Mouse (Mus musculus): Measurements from ENCODE around the gene Angptl6. TPM values are rescaled to one million over a fixed set of nuclear protein-coding genes. Genes with fewer than 3 reads are reported as not detected.

Angptl6 gene
- total RNA-seq, 2 experiments from 2014 or later: 1.7 to 1.8 TPM

DNA sequence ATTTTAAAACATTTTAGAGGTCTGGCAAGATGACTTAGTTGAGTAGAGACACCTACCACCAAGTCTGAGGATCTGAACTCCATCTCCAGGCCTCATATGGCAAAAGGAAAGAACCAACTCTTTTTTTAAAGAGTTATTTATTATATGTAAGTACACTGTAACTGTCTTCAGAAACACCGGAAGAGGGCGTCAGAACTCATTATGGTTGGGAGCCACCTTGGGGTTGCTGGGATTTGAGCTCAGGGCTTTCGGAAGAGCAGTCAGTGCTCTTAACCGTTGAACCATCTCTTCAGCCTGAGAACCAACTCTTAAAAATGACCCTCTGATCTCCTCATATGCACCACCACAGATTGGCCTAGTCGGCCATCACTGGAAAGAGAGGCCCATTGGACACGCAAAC is 7.7 kb upstream of the Angptl6 start:
- intact Hi-C loops (cut with DNase I): no loop called here
- no peak for DNase-seq

GRCm38 (mm10) chr9:20886563-20886962 is 7.0 kb upstream of the Angptl6 start:
- intact Hi-C loops (cut with DNase I): no loop called here
- DNase-seq: no peak

DNA sequence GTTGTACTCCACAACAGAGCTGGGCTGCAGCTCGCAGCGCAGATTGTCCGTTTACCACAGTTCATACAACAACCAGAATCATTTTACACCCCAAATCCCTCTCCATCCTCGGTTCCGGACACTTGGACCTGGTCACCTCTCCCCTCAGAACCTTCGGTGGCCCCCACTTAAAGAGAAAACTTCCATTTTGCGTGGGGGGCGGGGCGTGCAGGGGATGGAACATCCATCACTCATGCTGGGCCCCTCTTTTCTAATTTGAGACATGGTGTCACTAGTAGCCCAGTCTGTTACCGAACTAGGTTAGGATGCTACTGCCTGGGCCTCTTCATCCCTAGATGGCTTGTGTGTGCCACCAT is 839 bp downstream of the Angptl6 start:
- DNase-seq: no peak
- intact Hi-C loops (cut with DNase I): no loop called here

GRCm38 (mm10) chr9:20878041-20878709 is 1.4 kb downstream of the Angptl6 start:
- intact Hi-C loops (cut with DNase I): no loop called here

GRCm38 (mm10) chr9:20877118-20878040 is 2.1 kb downstream of the Angptl6 start:
- no peak for DNase-seq
- intact Hi-C loops (cut with DNase I): no loop called here

More at GRCm38 (mm10) chr9:20878041-20878709, 1.4 kb downstream of the Angptl6 start:
- DNase-seq: peak; percentile 100

DNA sequence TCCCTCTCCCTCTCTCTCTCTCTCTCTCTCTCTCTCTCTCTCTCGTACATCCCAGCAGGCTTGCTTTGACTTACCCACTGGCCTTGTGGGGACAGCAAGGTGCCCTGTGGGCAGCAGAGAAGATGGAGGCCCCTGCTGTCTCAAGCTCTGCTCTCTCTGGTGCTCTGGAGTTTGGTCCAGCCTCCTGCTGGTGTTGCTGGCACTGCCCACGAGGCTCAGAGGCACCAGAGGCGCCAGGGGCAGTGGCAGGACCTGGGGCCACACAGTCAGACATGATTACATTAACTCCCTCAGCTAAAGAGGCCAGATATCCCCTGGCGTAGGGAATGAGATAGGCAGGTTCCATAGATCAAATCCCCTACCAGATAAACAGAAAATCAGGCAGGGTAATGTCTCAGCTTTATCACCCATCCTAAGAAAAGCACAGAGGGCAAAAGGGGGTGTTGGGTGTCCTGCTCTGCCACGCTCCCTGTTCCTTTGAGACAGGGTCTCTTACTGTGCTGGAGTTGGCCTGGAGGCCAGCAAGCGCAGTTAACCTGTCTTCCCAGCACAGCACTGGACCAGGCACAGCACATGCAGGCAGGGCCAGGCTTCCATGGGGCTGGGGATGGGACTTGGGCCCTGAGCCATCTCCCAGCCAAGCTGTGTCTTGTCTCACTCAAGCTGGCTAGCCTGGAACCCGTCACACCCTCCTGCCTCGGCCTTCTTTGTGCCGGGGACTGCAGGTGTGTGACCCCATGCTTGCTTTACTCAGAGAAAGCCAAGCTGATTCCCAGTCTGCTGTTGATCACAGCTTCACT is 3.0 kb downstream of the Angptl6 start:
- intact Hi-C loops (cut with DNase I): no loop called here
- DNase-seq: no peak

DNA sequence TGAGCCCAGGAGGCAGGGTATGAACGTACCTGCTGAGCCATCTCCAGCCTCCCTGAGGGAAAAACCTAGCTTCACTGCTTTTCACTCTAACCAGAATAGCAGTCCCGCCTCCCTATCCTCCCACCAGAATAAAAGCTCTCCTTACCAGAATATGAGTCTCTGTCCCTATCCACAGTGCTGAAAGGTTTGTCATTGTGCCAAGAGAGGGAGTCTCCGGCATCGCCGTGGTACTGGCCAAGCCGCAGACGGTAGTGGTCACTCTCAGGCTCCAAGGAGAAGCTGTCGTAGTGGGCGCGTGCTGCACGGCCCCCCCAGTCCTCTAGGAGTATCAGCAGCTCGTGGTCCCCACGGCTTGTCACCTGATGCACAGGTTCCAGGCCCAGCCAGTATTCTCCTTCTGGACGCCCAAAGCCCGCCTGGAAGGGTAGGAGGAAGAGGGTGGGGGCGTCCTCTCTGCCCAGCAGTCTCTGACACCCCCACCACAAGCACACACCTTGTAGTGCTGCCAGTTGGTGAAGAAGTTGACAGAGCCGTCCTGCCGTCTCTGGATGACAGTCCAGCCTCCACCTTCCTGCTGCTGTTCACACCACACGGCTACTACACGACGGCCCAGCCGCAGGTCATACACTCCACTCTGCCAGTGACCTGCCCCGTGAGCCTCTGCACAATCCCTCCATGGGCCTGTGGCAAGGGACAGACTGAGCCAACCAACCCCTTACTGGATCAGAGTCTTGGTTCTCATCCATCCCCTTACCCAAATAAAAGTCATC is 4.3 kb downstream of the Angptl6 start:
- intact Hi-C loops (cut with DNase I): no loop called here
- peak in 1 of 2 experiments; percentile 57 for DNase-seq

- intact Hi-C loops (cut with DNase I): no loop called here
- DNase-seq: no peak
Measured at GRCm38 (mm10) chr9:20873521-20873920, 6.0 kb downstream of the Angptl6 start.

DNA sequence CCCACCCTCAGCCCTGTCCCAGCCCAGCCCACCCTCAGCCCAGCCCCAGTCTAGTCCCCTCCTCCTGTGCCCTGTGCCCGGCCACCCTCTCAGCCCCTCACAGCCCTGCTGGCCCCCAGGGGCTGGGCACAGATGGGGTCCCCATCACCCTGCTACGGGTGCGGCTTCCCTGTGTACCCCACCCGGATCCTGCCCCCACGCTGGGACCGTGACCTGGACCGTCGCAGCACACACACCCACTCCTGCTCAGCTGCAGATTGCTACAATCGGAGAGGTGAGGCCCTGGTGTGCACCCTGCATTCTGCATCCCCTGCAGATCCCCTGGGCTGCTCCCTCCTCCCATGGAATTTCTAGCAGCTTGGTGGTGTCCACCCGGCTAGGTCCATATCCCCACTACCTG is 6.5 kb downstream of the Angptl6 start:
- intact Hi-C loops (cut with DNase I): no loop called here
- no peak for DNase-seq

DNA sequence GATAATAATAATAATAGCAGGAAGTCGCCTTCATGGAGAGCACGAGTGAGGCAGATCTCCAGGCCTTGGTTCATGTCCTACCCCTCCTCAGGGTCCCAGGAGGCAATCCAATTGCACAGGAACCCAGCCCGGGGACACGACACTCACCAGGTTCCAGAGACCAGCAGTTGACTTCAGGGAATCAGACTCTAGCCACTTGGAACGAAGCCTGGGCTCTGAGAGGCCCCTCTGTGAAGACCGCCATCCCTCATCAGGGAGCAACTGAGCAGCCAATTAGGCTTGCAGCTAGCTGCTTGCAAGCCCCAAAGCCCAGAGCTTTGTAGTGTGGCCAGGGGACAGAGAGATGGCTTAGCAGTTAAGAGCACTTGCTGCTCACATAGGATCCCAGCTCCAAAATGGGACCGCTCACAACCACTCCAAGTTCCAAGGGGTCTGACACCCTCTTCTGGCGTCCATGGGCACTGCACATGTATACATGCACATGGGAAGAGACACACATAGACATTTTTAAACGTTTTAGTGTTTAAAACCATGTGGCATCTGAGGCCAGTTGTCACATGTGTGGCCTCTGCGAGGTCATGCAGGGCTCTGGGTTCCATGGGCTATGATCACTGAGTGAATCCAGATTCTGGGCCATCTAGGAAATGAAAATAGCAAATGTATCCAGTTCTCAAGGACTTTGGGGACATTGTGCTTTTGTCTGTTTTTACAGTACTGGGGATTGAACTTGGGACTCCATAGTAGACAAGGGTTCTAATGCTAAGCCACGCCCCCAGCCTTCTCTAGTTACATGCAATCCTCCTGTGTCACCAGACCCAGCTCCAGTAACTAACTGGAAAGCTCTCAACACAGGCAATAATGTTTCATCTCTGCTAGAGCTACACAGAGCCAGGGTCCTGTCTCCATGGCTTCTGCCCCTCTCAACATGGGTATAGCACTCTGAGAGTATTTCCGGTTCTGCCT is 9.0 kb downstream of the Angptl6 start:
- DNase-seq: no peak
- intact Hi-C loops (cut with DNase I): no loop called here

DNA sequence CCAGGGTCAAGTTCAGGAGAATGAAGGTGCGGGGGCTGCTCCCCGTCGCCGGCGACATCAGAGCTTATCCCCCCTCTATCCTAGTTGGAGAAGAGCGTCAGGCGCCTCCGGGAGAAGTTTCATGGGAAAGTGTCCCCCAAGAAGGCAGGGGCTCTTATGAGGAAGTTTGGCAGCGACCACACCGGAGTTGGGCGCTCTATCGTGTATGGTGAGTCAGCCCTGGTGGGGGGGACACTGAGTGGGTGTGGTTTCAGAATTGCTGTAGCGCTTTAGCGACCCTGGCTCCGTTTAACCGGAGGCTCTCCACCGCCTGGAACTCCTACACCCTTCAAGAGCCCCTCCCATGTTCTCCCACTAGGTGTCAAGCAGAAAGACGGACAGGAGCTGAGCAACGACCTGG is 10.3 kb downstream of the Angptl6 start:
- intact Hi-C loops (cut with DNase I): no loop called here
- no peak for DNase-seq

- intact Hi-C loops (cut with DNase I): no loop called here
- DNase-seq: peak; percentile 53 to 63
Measured at GRCm38 (mm10) chr9:20868448-20869001, 11.0 kb downstream of the Angptl6 start, which contains the start of gene A230050P20Rik. TSS of gene A230050P20Rik (plus strand) at chr9:20868642.

DNA sequence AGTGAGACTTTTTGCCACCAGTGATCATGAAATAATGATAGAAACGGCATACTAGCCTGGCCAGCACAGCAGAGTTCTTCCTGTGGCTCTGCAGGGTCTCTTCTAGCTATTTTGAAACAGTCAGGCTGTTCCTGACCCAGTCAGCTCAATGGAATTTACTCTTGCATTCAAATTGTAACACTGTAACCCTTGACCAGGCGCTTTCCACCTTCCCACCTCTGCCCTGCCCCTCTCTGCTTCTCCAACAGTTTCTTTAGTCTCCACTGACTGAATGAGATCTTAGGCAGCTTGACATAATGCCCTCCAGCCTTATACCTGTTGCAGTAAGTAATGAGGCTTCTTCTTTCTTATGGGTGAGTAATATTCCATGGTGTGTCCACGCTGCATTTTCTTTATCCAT is 12.6 kb downstream of the Angptl6 start:
- intact Hi-C loops (cut with DNase I): no loop called here
- no peak for DNase-seq

- intact Hi-C loops (cut with DNase I): no loop called here
- DNase-seq: no peak
Measured at GRCm38 (mm10) chr9:20862225-20862624, 17.3 kb downstream of the Angptl6 start.

DNA sequence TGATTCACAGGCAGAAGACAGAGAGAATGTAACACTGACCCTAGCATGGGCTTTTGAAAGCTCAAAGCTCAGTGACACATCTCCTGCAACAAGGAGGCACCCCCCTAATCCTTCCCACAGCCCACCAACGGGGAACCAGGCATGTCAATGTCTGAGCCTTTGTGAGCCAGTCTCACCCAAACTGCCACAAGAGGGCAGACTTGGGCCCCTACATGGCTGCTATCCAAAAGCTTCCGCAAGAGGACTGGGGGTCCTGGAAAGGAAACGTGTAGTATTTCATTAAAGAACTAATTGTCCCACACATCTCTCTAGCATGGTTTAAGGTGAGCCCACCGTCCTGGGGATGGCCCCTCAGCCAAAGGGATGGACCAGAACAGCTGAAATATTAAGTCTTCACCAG is 17.7 kb downstream of the Angptl6 start:
- intact Hi-C loops (cut with DNase I): no loop called here
- DNase-seq: peak in 1 of 2 experiments; percentile 37

GRCm38 (mm10) chr9:20859926-20860325 is 19.6 kb downstream of the Angptl6 start:
- no peak for DNase-seq
- intact Hi-C loops (cut with DNase I): no loop called here

GRCm38 (mm10) chr9:20857131-20857530 is 22.4 kb downstream of the Angptl6 start:
- DNase-seq: peak; percentile 67 to 79
- intact Hi-C loops (cut with DNase I): no loop called here

- DNase-seq: no peak
- intact Hi-C loops (cut with DNase I): no loop called here
Measured at GRCm38 (mm10) chr9:20850179-20850578, 29.3 kb downstream of the Angptl6 start.

- intact Hi-C loops (cut with DNase I): no loop called here
- peak; percentile 24 to 49 for DNase-seq
Measured at GRCm38 (mm10) chr9:20842670-20843069, 36.9 kb downstream of the Angptl6 start.
